Mouse (Mus musculus) liver, embryonic 14.5 days (tissue): ENCODE results near the gene As3mt. TPM values are rescaled to one million over a fixed set of nuclear protein-coding genes. Genes with fewer than 3 reads are reported as not detected.
"Not testable (repeated sequence)": the region's sequence is repeated elsewhere in the genome, so short reads cannot be mapped to it uniquely, and the experiment has no call there.

Experiments
- ATAC-seq: fragments of 200-750 bp; cut with Nextera tagmentation; 2 replicates; pipeline ENCODE4 v1.8.0; 2017; ENCODE audit warnings: moderate number of reproducible peaks, mild to moderate bottlenecking, moderate library complexity; ENCODE audit not compliant: insufficient read depth
- DNase-seq, 3 experiments: peaks; one replicate each; pipeline ENCODE4 v3.0.0-alpha.2; 2012 to 2013; ENCODE audit warnings: low read depth in 3 of 3, low spot score in 3 of 3
- H3K27ac ChIP-seq: fragments of 300-500 bp; sonication (generic); 2 replicates; pipeline ENCODE4 v1.5.1; 2014; ENCODE audit warnings: moderate library complexity, mild to moderate bottlenecking, control low read depth, inconsistent platforms
- H3K27me3 ChIP-seq: fragments of 300-500 bp; sonication (generic); 2 replicates; pipeline ENCODE4 v1.6.1; 2014; ENCODE audit warnings: mild to moderate bottlenecking, low read length, moderate library complexity; ENCODE audit not compliant: control insufficient read depth, insufficient read depth
- H3K36me3 ChIP-seq: fragments of 300-500 bp; sonication (generic); replicated peaks from 2 replicates; pipeline ENCODE4 v1.6.1; 2014; ENCODE audit warnings: low read depth; ENCODE audit not compliant: control insufficient read depth, insufficient read depth
- H3K4me1 ChIP-seq, 2 experiments: fragments of 200-500 bp in 1 of 2; fragments of 300-500 bp in 1 of 2; sonication (generic) in 1 of 2; replicated peaks; 2 replicates each; pipeline ENCODE4 v1.6.1; 2012 to 2014; ENCODE audit warnings: antibody characterized with exemption in 1 of 2, inconsistent platforms in 1 of 2, low read length in 1 of 2; ENCODE audit not compliant: control insufficient read depth in 2 of 2, insufficient read depth in 2 of 2
- H3K4me2 ChIP-seq: fragments of 300-500 bp; sonication (generic); 2 replicates; pipeline ENCODE4 v1.6.1; 2014; ENCODE audit warnings: low read depth, mild to moderate bottlenecking, control low read depth, moderate library complexity
- H3K4me3 ChIP-seq, 2 experiments: fragments of 200-500 bp in 1 of 2; fragments of 300-500 bp in 1 of 2; sonication (generic) in 1 of 2; 2 replicates each; pipeline ENCODE4 v1.5.1; 2012 to 2014; ENCODE audit warnings: low read depth in 2 of 2, low read length in 2 of 2, mild to moderate bottlenecking in 2 of 2, control low read depth in 1 of 2, inconsistent platforms in 1 of 2, moderate library complexity in 1 of 2; ENCODE audit not compliant: insufficient read depth in 1 of 2
- H3K9ac ChIP-seq: fragments of 300-500 bp; sonication (generic); replicated peaks from 2 replicates; pipeline ENCODE4 v1.6.1; 2014; ENCODE audit warnings: mild to moderate bottlenecking, control low read depth, moderate library complexity
- H3K9me3 ChIP-seq: fragments of 300-500 bp; sonication (generic); 2 replicates; pipeline ENCODE4 v1.6.1; 2016; ENCODE audit warnings: low read length, mixed read lengths; ENCODE audit not compliant: control insufficient read depth
- CTCF ChIP-seq: IDR thresholded peaks from 2 replicates; pipeline ENCODE4 v1.5.1; 2016; ENCODE audit warnings: antibody characterized with exemption, low read depth, control low read depth
- EP300 ChIP-seq: IDR thresholded peaks from 2 replicates; pipeline ENCODE4 v1.6.1; 2016; ENCODE audit warnings: antibody characterized with exemption, low read depth
- WGBS: fragments of 180-500 bp; shearing (Covaris S2); extraction: QIAGEN DNeasy Blood & Tissue Kit; methylation state at CpG from one replicate; pipeline ENCODE4 v1.1.7; 2014; ENCODE audit not compliant: insufficient replicate concordance; 5-methylcytosine and 5-hydroxymethylcytosine counted together
- polyA plus RNA-seq, 2 experiments: library from polyadenylated mRNA; depleted of rRNA in 1 of 2; stranded (reverse) in 1 of 2; unstranded in 1 of 2; fragments of >200 nt; fragmentation: Nextera tagmentation in 1 of 2; extraction: Ambion mirVana in 1 of 2; gene quantifications; 2 replicates each; pipeline versions ENCODE4 v1.2.1 to v1.2.3; 2012 to 2014

The As3mt gene
- polyA plus RNA-seq, 2 experiments = 5.1 to 12.8 TPM

DNA sequence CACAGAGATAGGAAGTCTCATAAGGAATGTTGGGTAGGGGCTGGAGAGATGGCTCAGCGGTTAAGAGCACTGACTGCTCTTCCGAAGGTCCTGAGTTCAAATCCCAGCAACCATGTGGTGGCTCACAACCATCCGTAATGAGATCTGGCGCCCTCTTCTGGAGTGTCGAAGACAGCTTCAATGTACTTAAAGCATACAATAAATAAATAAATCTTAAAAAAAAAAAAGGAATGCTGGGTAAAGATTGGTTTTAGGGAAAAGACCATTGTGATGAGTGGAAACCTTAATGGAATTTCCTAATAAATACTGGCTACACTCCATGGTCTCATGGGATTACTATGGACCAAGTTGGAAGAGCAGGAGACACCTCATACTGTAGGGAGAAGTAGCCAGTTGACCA is 25.4 kb downstream of the As3mt start:
- DNase-seq = not testable (repeated sequence)
- peak; percentile 43 for TF ChIP-seq CTCF
- 82% methylated on average over 5 of the region's 5 CpGs for WGBS

GRCm38 (mm10) chr19:46733626-46734025 is 26.4 kb downstream of the As3mt start:
- H3K4me2 ChIP-seq = no peak overlapping the region
- H3K4me1 ChIP-seq = no peaks in the 10 kb centered on the region
- H3K9ac ChIP-seq = no peak overlapping the region
- no peak overlapping the region for H3K4me3 ChIP-seq
- DNase-seq (no peak), ATAC-seq (no peak)
- H3K27me3 ChIP-seq = no peaks in the 10 kb centered on the region
- H3K27ac ChIP-seq = no peak overlapping the region
- WGBS = 68% methylated on average over 7 of the region's 7 CpGs
- no peaks in the 10 kb centered on the region for H3K9me3 ChIP-seq
- no peaks in the 10 kb centered on the region; the same call in 1 of the 2 replicates for H3K36me3 ChIP-seq
- TF ChIP-seq EP300 = no peak
- no peak for TF ChIP-seq CTCF

More for the DNA sequence above, 25.4 kb downstream of the As3mt start:
- not testable (repeated sequence) for H3K4me2 ChIP-seq, H3K9me3 ChIP-seq, H3K4me1 ChIP-seq, H3K36me3 ChIP-seq, H3K4me3 ChIP-seq, H3K27me3 ChIP-seq, H3K27ac ChIP-seq, ATAC-seq, H3K9ac ChIP-seq

GRCm38 (mm10) chr19:46735241-46735640 is 28.0 kb downstream of the As3mt start:
- Histone ChIP-seq H3K27ac (no peak overlapping the region), H3K9ac (no peak overlapping the region), H3K36me3 (no peaks in the 10 kb centered on the region; the same call in 1 of the 2 replicates), H3K27me3 (no peaks in the 10 kb centered on the region), H3K4me1 (no peaks in the 10 kb centered on the region), H3K9me3 (no peaks in the 10 kb centered on the region), H3K4me3 (no peak overlapping the region), H3K4me2 (no peak overlapping the region)
- WGBS = 28% methylated on average over 5 of the region's 5 CpGs
- ATAC-seq = no peak
- no peak for DNase-seq
- TF ChIP-seq CTCF (no peak), EP300 (no peak)

DNA sequence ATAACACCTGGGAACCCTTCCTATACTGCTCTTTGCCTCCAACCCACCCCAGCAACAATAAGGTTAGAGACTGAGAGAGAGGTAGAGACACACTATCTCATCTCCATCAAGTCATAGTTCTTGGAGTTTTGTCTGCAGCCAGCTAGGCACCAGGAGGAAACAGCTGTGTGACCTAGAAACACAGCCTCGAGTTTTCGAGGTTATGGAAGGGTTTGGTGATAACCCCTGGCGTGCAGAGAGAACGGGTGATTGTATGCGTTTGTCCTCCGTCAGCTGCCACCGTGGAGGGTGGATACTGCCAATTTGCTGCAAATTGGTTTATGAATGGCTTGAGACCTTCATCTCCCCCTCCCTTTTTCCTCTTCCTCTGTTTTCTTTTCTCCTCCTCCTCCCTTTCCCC is 29.8 kb downstream of the As3mt start:
- H3K4me1 ChIP-seq = no peaks in the 10 kb centered on the region

DNA sequence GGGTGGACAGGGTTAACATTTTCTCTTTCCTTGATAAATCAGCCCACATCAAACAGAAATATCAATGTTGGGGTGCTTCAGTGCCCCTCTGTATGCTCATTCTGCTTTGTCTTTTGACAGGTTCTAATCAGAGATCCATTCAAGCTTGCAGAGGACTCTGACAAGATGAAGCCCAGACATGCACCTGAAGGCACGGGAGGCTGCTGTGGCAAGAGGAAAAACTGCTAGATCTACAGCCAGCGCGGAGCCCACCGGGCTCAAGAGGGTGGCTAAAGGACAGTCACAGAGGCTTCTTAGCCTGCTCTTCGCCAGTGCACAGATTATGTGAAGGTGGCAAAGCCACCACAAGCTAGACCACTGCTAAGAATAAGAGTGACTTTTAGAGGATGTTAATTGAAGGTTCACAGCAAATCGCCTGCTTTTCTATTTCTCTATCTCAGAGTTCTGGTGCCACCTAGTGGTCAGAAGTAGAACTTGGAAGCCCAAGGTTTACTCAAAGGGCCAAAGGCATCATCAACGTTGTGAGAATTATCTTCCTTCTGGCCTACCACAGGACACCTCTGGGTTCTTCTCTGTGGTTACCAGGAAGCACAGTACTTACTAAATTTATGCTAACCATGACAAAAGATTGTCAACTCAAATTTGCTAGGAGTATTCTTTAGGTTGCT is 33.2 kb downstream of the As3mt start:
- TF ChIP-seq EP300 = no peak
- peak; percentile 84 for TF ChIP-seq CTCF
- Histone ChIP-seq H3K27ac (no peak overlapping the region), H3K9ac (no peak overlapping the region), H3K9me3 (no peaks in the 10 kb centered on the region), H3K27me3 (no peaks in the 10 kb centered on the region), H3K4me1 (no peaks in the 10 kb centered on the region), H3K4me2 (no peak overlapping the region), H3K36me3 (no peaks in the 10 kb centered on the region; the same call in 1 of the 2 replicates), H3K4me3 (no peak overlapping the region)
- no peak for ATAC-seq
- WGBS = 52% methylated on average over 7 of the region's 7 CpGs
- DNase-seq = peak; percentile 47 to 53 (median 49)

More for the DNA sequence above, 29.8 kb downstream of the As3mt start:
- H3K27ac ChIP-seq = no peak overlapping the region
- no peak overlapping the region for H3K4me2 ChIP-seq
- no peaks in the 10 kb centered on the region for H3K9me3 ChIP-seq
- H3K36me3 ChIP-seq = no peaks in the 10 kb centered on the region; the same call in 1 of the 2 replicates
- TF ChIP-seq CTCF (no peak), EP300 (no peak)
- no peak for ATAC-seq
- DNase-seq = no peak
- 48% methylated on average over 7 of the region's 7 CpGs for WGBS
- H3K9ac ChIP-seq = no peak overlapping the region
- no peaks in the 10 kb centered on the region for H3K27me3 ChIP-seq
- H3K4me3 ChIP-seq = no peak overlapping the region
